Mouse (Mus musculus) limb, embryonic 14.5 days (tissue): Measurements from ENCODE around the gene Col24a1. TPM values are rescaled to one million over a fixed set of nuclear protein-coding genes. Genes with fewer than 3 reads are reported as not detected.
A peak's percentile ranks its signal among the peaks of the same experiment; 100 is the strongest.

ENCODE experiments used
- ATAC-seq: fragments of 200-750 bp; cut with Nextera tagmentation; 2 replicates; pipeline ENCODE4 v1.8.0; 2017; ENCODE audit warnings: low read depth, moderate number of reproducible peaks, moderate TSS enrichment; ENCODE audit not compliant: low FRiP score
- DNase-seq: peaks from one replicate; pipeline ENCODE4 v3.0.0-alpha.2; 2015; ENCODE audit warnings: low spot score
- H3K27ac ChIP-seq: fragments of 300-500 bp; sonication (generic); replicated peaks from 2 replicates; pipeline ENCODE4 v1.5.1; 2014; ENCODE audit warnings: low read depth, mild to moderate bottlenecking, low read length, moderate library complexity, mixed read lengths
- H3K27me3 ChIP-seq: fragments of 300-500 bp; sonication (generic); 2 replicates; pipeline ENCODE4 v1.6.1; 2014; ENCODE audit warnings: low read length, mixed read lengths; ENCODE audit not compliant: control insufficient read depth, insufficient read depth
- H3K36me3 ChIP-seq: fragments of 300-500 bp; sonication (generic); 2 replicates; pipeline ENCODE4 v1.6.1; 2014; ENCODE audit warnings: mild to moderate bottlenecking, low read length, moderate library complexity, mixed read lengths; ENCODE audit not compliant: control insufficient read depth, insufficient read depth
- H3K4me1 ChIP-seq: fragments of 300-500 bp; sonication (generic); 2 replicates; pipeline ENCODE4 v1.6.1; 2014; ENCODE audit warnings: antibody characterized with exemption, low read length, mixed read lengths; ENCODE audit not compliant: control insufficient read depth, insufficient read depth
- H3K4me2 ChIP-seq: fragments of 300-500 bp; sonication (generic); replicated peaks from 2 replicates; pipeline ENCODE4 v1.6.1; 2014; ENCODE audit warnings: low read depth, mild to moderate bottlenecking, low read length, moderate library complexity; ENCODE audit not compliant: severe bottlenecking
- H3K4me3 ChIP-seq: fragments of 300-500 bp; sonication (generic); replicated peaks from 2 replicates; pipeline ENCODE4 v1.5.1; 2014; ENCODE audit warnings: low read length
- H3K9ac ChIP-seq: fragments of 300-500 bp; sonication (generic); 2 replicates; pipeline ENCODE4 v1.6.1; 2014; ENCODE audit warnings: mild to moderate bottlenecking, low read depth, low read length, moderate library complexity; ENCODE audit not compliant: severe bottlenecking
- H3K9me3 ChIP-seq: fragments of 300-500 bp; sonication (generic); 2 replicates; pipeline ENCODE4 v1.6.1; 2016; ENCODE audit warnings: low read length; ENCODE audit not compliant: control insufficient read depth
- POLR2A ChIP-seq: fragments of 200-500 bp; IDR thresholded peaks from 2 replicates; pipeline ENCODE4 v1.8.0; 2012; ENCODE audit warnings: inconsistent platforms, mild to moderate bottlenecking, moderate library complexity, borderline replicate concordance; ENCODE audit not compliant: insufficient read depth, insufficient read length; ENCODE audit errors: extremely low read depth
- WGBS: fragments of 180-500 bp; shearing (Covaris S2); extraction: QIAGEN DNeasy Blood & Tissue Kit; methylation state at CpG from one replicate; pipeline ENCODE4 v1.1.7; 2014; 5-methylcytosine and 5-hydroxymethylcytosine counted together
- polyA plus RNA-seq, 2 experiments: library from polyadenylated mRNA; depleted of rRNA in 1 of 2; stranded (reverse) in 1 of 2; unstranded in 1 of 2; fragments of >200 nt; fragmentation: Nextera tagmentation in 1 of 2; extraction: Ambion mirVana in 1 of 2; gene quantifications; 2 replicates each; pipeline versions ENCODE4 v1.2.1 to v1.2.3; 2012 to 2014

Gene Col24a1
- polyA plus RNA-seq, 2 experiments = 9.5 to 24.0 TPM

GRCm38 (mm10) chr3:145537870-145538269 lies 245.6 kb downstream of the Col24a1 start:
- Histone ChIP-seq H3K4me3 (no peak overlapping the region), H3K4me1 (no peaks in the 10 kb centered on the region), H3K9ac (no peak overlapping the region), H3K9me3 (no peaks in the 10 kb centered on the region), H3K27me3 (no peaks in the 10 kb centered on the region), H3K36me3 (no peaks in the 10 kb centered on the region), H3K4me2 (no peak overlapping the region), H3K27ac (no peak overlapping the region)
- peak; percentile 3 for DNase-seq
- no peak for TF ChIP-seq POLR2A
- WGBS = 44% methylated on average over 1 of the region's 1 CpGs
- ATAC-seq = no peak

- DNase-seq = no peak
- no peak overlapping the region for H3K27ac ChIP-seq
- no peak overlapping the region for H3K4me2 ChIP-seq
- no peaks in the 10 kb centered on the region; the same call in 1 of the 2 replicates for H3K36me3 ChIP-seq
- 72% methylated on average over 10 of the region's 10 CpGs for WGBS
- H3K9me3 ChIP-seq = no peaks in the 10 kb centered on the region
- no peak for TF ChIP-seq POLR2A
- no peaks in the 10 kb centered on the region for H3K27me3 ChIP-seq
- no peak overlapping the region for H3K9ac ChIP-seq
- ATAC-seq = no peak
- no peaks in the 10 kb centered on the region; the same call in 1 of the 2 replicates for H3K4me1 ChIP-seq
- H3K4me3 ChIP-seq = no peak overlapping the region
Observed at GRCm38 (mm10) chr3:145548441-145549415, 256.5 kb downstream of the Col24a1 start.

DNA sequence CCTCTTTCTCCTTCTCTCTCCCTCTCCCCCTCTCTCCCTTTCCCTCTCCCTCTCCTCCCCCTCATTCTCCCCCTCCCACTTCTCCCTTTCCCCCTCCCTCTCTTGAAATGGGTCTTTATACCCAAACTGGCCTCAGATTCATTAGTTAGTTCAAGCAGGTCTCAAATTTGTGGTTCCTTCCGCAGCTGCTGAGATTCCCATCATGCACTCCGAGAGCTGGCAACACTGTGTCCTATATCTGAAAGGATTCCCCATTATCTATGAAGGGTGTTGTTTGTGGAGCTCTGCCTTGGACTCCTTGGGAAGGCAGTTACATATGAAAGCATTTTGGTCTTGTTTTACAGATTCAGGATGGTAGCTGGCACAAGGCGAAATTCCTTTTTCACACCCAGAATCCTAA lies 257.9 kb downstream of the Col24a1 start:
- WGBS = 73% methylated on average over 3 of the region's 3 CpGs
- no peak overlapping the region for H3K4me2 ChIP-seq
- H3K4me3 ChIP-seq = no peak overlapping the region
- H3K27ac ChIP-seq = no peak overlapping the region
- no peak for DNase-seq
- no peaks in the 10 kb centered on the region for H3K27me3 ChIP-seq
- no peaks in the 10 kb centered on the region; the same call in 1 of the 2 replicates for H3K4me1 ChIP-seq
- no peak for TF ChIP-seq POLR2A
- no peak overlapping the region for H3K9ac ChIP-seq
- no peaks in the 10 kb centered on the region; the same call in 1 of the 2 replicates for H3K36me3 ChIP-seq
- H3K9me3 ChIP-seq = no peaks in the 10 kb centered on the region
- no peak for ATAC-seq

DNA sequence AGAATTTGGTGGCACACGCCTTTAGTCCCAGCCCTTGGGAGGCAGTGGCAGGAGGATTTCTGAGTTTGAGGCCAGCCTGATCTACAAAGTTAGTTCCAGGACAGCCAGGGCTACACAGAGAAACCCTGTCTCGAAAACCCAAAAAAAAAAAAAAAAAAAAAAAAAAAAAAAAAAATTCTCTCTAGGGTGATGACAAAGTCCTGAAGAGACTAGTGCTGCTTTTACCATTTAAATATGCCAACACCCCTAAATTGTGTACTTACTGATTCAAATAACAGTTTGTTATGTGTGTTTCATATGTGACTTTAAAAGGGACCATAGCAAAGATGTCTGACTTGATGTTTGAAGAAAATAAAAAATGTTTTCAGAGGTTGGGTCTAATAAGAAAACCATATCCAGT lies 262.1 kb downstream of the Col24a1 start:
- 59% methylated on average over 2 of the region's 2 CpGs for WGBS
- no peaks in the 10 kb centered on the region for H3K27me3 ChIP-seq
- H3K4me1 ChIP-seq = no peaks in the 10 kb centered on the region; the same call in 1 of the 2 replicates
- no peak for TF ChIP-seq POLR2A
- H3K9ac ChIP-seq = no peak overlapping the region
- H3K4me2 ChIP-seq = no peak overlapping the region
- H3K9me3 ChIP-seq = 0 out of 2 replicates have a peak, but pooled peaks cover 4% of the 10 kb centered on the region
- no peaks in the 10 kb centered on the region for H3K36me3 ChIP-seq
- no peak for DNase-seq
- H3K27ac ChIP-seq = no peak overlapping the region
- no peak for ATAC-seq
- no peak overlapping the region for H3K4me3 ChIP-seq

DNA sequence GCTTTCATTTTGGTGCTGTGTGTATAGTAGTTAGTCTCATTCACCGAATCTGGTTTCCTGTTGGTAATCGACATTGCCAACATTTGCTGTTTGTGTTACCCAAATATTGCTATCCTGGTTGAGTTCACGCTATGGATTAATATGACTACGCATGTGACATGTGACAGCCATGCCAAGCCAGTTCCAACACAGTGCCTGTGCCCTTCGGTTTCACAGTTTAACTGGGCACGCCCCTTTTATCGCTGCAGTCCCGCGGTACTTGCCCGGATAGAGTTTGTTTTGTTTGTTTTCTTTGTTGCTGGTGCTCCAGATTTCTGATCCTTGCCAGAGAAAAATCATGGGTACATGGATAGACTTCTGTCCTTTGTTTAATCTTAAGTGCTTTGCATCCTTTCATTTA lies 263.9 kb downstream of the Col24a1 start:
- H3K27me3 ChIP-seq = no peaks in the 10 kb centered on the region
- WGBS = 93% methylated on average over 10 of the region's 10 CpGs

More for the DNA sequence above, 263.9 kb downstream of the Col24a1 start:
- TF ChIP-seq POLR2A = no peak
- H3K9ac ChIP-seq = no peak overlapping the region
- H3K9me3 ChIP-seq = 0 out of 2 replicates have a peak, but pooled peaks cover 4% of the 10 kb centered on the region
- ATAC-seq = no peak
- no peaks in the 10 kb centered on the region for H3K36me3 ChIP-seq
- H3K4me3 ChIP-seq = no peak overlapping the region
- DNase-seq = no peak
- H3K4me2 ChIP-seq = no peak overlapping the region
- no peaks in the 10 kb centered on the region for H3K4me1 ChIP-seq
- no peak overlapping the region for H3K27ac ChIP-seq
